Mouse (Mus musculus) duodenum, adult 2 months (tissue): ENCODE data around the gene Clec16a. TPM values are rescaled to one million over a fixed set of nuclear protein-coding genes. Genes with fewer than 3 reads are reported as not detected.

Source experiments
- polyA plus RNA-seq: library from polyadenylated mRNA; depleted of rRNA; stranded (reverse); fragments of >200 nt; gene quantifications from 2 replicates; pipeline ENCODE4 v1.2.3, GENCODE M21; 2012; ENCODE audit warnings: low replicate concordance; rRNA removed

The Clec16a gene
- polyA plus RNA-seq = 8.0 and 8.2 TPM in 2 replicates

DNA sequence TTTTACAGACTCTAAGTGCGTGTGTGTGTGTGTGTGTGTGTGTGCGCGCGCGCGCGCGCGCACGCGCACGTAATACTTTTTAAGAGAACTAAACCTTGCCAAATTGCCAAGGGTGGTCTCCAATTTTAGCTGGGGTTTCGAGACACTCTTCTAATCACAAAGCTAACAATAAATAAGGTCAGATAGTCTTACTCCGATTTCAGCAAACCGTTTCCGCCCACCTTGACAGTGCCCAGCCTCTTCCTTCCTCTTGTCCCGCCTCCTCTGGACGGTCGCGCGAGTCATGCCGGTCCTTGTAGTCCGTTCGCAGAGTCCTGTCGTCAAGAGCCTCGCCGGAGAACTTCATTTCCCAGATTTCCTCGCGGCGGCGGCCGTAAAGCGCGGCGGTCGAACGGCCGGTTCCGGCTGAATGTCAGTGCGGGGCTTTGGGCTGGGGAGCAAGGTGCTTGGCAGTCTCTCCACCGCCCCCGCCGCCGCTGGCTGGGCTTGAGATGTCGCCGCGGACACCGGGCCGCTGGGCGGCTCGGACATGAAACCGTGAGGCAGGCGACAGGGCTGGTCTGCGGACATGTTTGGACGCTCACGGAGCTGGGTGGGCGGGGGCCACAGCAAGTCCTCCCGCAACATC, at the start of gene Clec16a:
TSS of gene Clec16a (plus strand) at position 345 of the 628 bp plus-strand sequence.

DNA sequence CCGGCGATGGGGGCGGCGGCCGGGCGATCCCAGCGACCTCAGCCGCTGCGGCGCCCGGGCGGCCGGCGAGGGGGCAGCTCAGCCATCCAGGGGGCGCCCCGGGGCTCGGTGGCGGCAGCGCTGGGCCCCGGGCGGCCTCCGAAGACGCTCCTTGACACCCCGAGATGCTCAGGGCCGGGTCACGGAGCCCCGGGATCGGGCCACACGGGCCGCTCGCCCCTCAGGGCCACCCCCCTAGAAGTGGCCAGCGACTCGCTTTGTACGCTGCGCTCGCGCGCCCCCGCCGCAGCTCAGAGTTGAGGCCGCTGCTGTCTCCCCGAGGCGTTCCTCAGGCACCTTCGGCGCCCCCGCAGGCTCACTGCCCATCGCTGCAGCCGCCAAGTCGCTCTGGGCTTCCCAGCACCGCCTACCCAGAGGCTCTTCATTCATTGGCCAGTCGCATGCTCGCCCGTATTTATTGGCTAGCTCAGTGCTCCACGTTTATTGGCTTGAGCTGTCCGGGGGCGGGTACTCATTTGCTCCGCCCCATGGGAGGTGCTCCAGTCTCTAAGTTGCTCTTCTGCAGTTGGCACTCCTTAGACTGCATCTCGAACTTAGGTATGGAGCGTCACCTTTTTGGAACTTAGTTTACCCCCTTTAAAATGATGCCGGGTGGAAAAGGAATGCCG, 2.3 kb upstream of the Clec16a start, which contains the start of gene Dexi:
TSS of gene Dexi (minus strand) at position 357 of the 668 bp plus-strand sequence.

DNA sequence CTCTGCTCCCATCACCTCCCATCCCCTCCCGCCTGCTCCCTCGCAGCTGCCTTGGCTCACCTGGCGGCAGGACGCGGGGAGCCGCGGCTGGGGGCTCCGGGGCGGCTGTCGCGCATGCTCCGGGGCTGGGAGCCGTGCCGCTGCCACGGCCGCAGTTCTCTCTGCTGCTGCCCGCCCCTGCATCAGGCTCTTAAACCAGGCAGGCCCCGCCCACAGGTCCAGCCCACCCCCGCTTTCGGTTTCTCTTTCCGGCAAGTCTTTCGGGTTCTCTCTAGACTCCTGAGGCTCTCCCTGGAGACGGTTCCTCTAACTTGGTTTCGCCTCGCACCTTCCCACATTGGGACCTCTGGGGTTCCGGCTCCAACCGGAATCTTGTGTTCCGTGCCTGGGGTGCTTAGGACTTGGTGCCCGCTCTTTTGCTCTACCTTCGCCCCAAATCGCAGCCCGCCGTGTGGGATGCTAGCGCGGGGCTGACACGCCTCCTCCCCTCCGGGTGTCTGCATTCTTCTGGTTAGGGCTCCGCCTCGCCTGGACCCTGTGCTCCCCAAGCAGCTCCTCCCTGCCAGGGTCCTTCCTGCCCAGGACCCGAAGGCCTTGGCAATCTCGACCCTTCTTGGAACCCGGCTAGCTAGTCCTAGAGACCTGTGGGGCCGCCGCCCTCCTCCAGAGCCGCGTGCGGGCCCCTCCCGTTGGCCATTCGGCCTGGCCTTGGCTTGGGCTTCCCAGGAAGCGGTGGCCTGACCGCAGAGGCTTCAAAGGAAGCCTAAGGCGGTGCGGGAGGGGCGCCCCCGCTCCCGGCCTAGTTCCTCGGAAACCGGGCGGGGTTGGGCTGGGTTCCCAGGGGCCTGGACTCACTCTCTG, 240.5 kb downstream of the Clec16a start, which contains the start of gene Socs1:
TSS of gene Socs1 (minus strand) at position 166 of the 861 bp plus-strand sequence.

DNA sequence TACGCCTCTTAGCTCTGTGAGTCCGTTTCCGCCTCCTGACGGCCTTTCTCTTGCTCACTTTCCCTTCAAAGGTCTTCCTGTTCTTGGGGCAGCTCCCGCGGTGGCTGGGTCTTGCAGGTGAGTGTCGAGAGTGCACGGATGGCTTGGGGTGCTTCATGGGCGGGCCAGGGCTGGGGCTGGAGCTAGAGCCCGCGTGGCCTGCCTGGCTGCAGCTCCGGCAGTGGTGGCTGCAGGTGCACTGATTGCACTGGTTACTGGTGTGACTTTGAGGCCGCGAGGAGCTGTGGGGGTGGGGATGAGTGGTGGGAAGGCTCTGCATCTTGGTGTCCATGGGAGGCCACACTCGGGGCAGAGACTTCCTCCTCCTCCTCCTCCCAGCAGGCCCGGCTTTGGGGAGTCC, 243.1 kb downstream of the Clec16a start, which contains the start of gene Tnp2:
TSS of gene Tnp2 (minus strand) at position 390 of the 400 bp plus-strand sequence.

DNA sequence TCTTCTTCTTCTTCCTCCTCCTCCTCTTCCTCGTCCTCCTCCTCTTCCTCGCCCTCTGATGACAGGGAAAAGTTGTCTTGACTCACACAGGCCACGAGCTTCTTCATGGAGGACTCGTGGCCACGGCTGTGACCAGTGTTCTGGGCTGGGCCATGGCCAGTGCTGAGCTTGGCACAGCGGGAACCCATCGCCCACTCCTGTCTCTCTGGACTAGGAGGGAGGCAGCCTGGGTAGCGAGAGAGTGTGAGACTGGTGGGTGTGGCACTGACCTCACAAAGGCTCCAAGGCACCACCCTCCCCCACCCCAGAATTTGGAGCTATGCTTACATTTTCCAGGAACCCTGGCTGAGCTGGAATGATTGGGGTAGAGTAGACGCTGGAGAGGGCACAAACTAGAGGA, 245.6 kb downstream of the Clec16a start, which contains the start of gene Prm3:
TSS of gene Prm3 (minus strand) at position 213 of the 400 bp plus-strand sequence.

Other genes with a start within 250 kb of the Clec16a start
- gene Emp2, start 231.4 kb upstream of the Clec16a start, polyA plus RNA-seq = 3.6 and 7.9 TPM in 2 replicates
- gene Tekt5, start 149.8 kb upstream of the Clec16a start, polyA plus RNA-seq = not detected in 2 replicates
- 16.1 and 16.7 TPM in 2 replicates for gene Nubp1, start 133.4 kb upstream of the Clec16a start, polyA plus RNA-seq
- 1.8 and 2.1 TPM in 2 replicates for gene Tvp23a, start 98.0 kb upstream of the Clec16a start, polyA plus RNA-seq
- gene Ciita, start 65.3 kb upstream of the Clec16a start, polyA plus RNA-seq = 3.8 and 8.1 TPM in 2 replicates
- 40.6 and 63.1 TPM in 2 replicates for gene Dexi, start 2.3 kb upstream of the Clec16a start, polyA plus RNA-seq
- 12.8 and 35.0 TPM in 2 replicates for gene Socs1, start 240.2 kb downstream of the Clec16a start, polyA plus RNA-seq
- 0.33 TPM in 1 of 2 replicates, not detected in the other for gene Tnp2, start 243.3 kb downstream of the Clec16a start, polyA plus RNA-seq
- gene Prm3, start 245.6 kb downstream of the Clec16a start, polyA plus RNA-seq = not detected in 2 replicates